Mouse (Mus musculus): ENCODE measurements around the gene Cep164. TPM values are rescaled to one million over a fixed set of nuclear protein-coding genes. Genes with fewer than 3 reads are reported as not detected.

Cep164 gene
- polyA plus RNA-seq, 1 experiment from 2014 or later, result 24.3 TPM

GRCm38 (mm10) chr9:45829107-45829506 is 616 bp upstream of the Cep164 start:
- peak overlapping the region; percentile 84; the same call in 1 of the 2 replicates for H3K4me3 ChIP-seq (ENCODE audit: low read length)
- H3K36me3 ChIP-seq (ENCODE audit: control insufficient read depth, insufficient read depth, low read length), result no peaks in the 10 kb centered on the region
- no peaks in the 10 kb centered on the region for H3K27me3 ChIP-seq (ENCODE audit: control insufficient read depth, insufficient read depth, low read length)
- H3K27ac ChIP-seq (ENCODE audit: low read depth, low read length), result no peak overlapping the region
- H3K4me1 ChIP-seq (ENCODE audit: control insufficient read depth, insufficient read depth, low read length), result peaks cover 7% of the 10 kb centered on the region; the same call in 1 of the 2 replicates
- H3K9me3 ChIP-seq (ENCODE audit: control insufficient read depth, low read length), result peaks cover 6% of the 10 kb centered on the region; the same call in 1 of the 2 replicates
- H3K9ac ChIP-seq (ENCODE audit: low read depth, low read length), result 0 out of 2 replicates have a peak overlapping the region, but pooled peaks have one; percentile 72
- ATAC-seq (ENCODE audit: low FRiP score, low TSS enrichment), result 0 out of 2 replicates have a peak, but pooled peaks have one; percentile 37
- WGBS, result 33% methylated on average over 10 of the region's 10 CpGs
- H3K4me2 ChIP-seq (replicated peaks; ENCODE audit: low read depth, low read length), result peak overlapping the region; percentile 89

GRCm38 (mm10) chr9:45827663-45828290 is 714 bp downstream of the Cep164 start:
- ATAC-seq (ENCODE audit: low FRiP score, low TSS enrichment), result peak; percentile 23; the same call in 1 of the 2 replicates

GRCm38 (mm10) chr9:45818406-45819011 is 10.0 kb downstream of the Cep164 start:
- ATAC-seq (ENCODE audit: low FRiP score, low TSS enrichment), result no peak
- WGBS, result 88% methylated on average over 9 of the region's 9 CpGs
- H3K36me3 ChIP-seq (ENCODE audit: control insufficient read depth, insufficient read depth, low read length), result peaks cover 27% of the 10 kb centered on the region
- no peak overlapping the region for H3K27ac ChIP-seq (ENCODE audit: low read depth, low read length)
- no peak overlapping the region for H3K9ac ChIP-seq (ENCODE audit: low read depth, low read length)
- no peaks in the 10 kb centered on the region for H3K4me1 ChIP-seq (ENCODE audit: control insufficient read depth, insufficient read depth, low read length)
- no peaks in the 10 kb centered on the region for H3K9me3 ChIP-seq (ENCODE audit: control insufficient read depth, low read length)
- no peak overlapping the region for H3K4me2 ChIP-seq (replicated peaks; ENCODE audit: low read depth, low read length)
- no peak overlapping the region for H3K4me3 ChIP-seq (ENCODE audit: low read length)
- H3K27me3 ChIP-seq (ENCODE audit: control insufficient read depth, insufficient read depth, low read length), result no peaks in the 10 kb centered on the region

More at GRCm38 (mm10) chr9:45827663-45828290, 714 bp downstream of the Cep164 start:
- H3K27me3 ChIP-seq (ENCODE audit: control insufficient read depth, insufficient read depth, low read length), result no peaks in the 10 kb centered on the region
- H3K36me3 ChIP-seq (ENCODE audit: control insufficient read depth, insufficient read depth, low read length), result 0 out of 2 replicates have a peak, but pooled peaks cover 6% of the 10 kb centered on the region
- peaks cover 7% of the 10 kb centered on the region; the same call in 1 of the 2 replicates for H3K4me1 ChIP-seq (ENCODE audit: control insufficient read depth, insufficient read depth, low read length)
- H3K27ac ChIP-seq (ENCODE audit: low read depth, low read length), result peak overlapping the region; percentile 67
- peak overlapping the region; percentile 72 for H3K9ac ChIP-seq (ENCODE audit: low read depth, low read length)
- WGBS, result 6% methylated on average over 20 of the region's 23 CpGs
- H3K9me3 ChIP-seq (ENCODE audit: control insufficient read depth, low read length), result peaks cover 6% of the 10 kb centered on the region; the same call in 1 of the 2 replicates
- peak overlapping the region; percentile 89 for H3K4me2 ChIP-seq (replicated peaks; ENCODE audit: low read depth, low read length)
- peak overlapping the region; percentile 84 for H3K4me3 ChIP-seq (ENCODE audit: low read length)

GRCm38 (mm10) chr9:45815525-45815924 is 13.0 kb downstream of the Cep164 start:
- Histone ChIP-seq H3K36me3 (ENCODE audit: control insufficient read depth, insufficient read depth, low read length) (peaks cover 17% of the 10 kb centered on the region), H3K9me3 (ENCODE audit: control insufficient read depth, low read length) (no peaks in the 10 kb centered on the region), H3K4me2 (replicated peaks; ENCODE audit: low read depth, low read length) (no peak overlapping the region), H3K4me3 (ENCODE audit: low read length) (no peak overlapping the region), H3K9ac (ENCODE audit: low read depth, low read length) (no peak overlapping the region), H3K4me1 (ENCODE audit: control insufficient read depth, insufficient read depth, low read length) (no peaks in the 10 kb centered on the region), H3K27me3 (ENCODE audit: control insufficient read depth, insufficient read depth, low read length) (no peaks in the 10 kb centered on the region), H3K27ac (ENCODE audit: low read depth, low read length) (no peak overlapping the region)
- ATAC-seq (ENCODE audit: low FRiP score, low TSS enrichment), result peak; percentile 28; the same call in 1 of the 2 replicates
- 54% methylated on average over 10 of the region's 10 CpGs for WGBS

- Histone ChIP-seq H3K9me3 (ENCODE audit: control insufficient read depth, low read length) (no peaks in the 10 kb centered on the region), H3K4me3 (ENCODE audit: low read length) (no peak overlapping the region), H3K9ac (ENCODE audit: low read depth, low read length) (no peak overlapping the region), H3K4me2 (replicated peaks; ENCODE audit: low read depth, low read length) (no peak overlapping the region), H3K27me3 (ENCODE audit: control insufficient read depth, insufficient read depth, low read length) (no peaks in the 10 kb centered on the region), H3K4me1 (ENCODE audit: control insufficient read depth, insufficient read depth, low read length) (no peaks in the 10 kb centered on the region), H3K27ac (ENCODE audit: low read depth, low read length) (no peak overlapping the region), H3K36me3 (ENCODE audit: control insufficient read depth, insufficient read depth, low read length) (peaks cover 17% of the 10 kb centered on the region)
- WGBS, result 74% methylated on average over 9 of the region's 9 CpGs
- ATAC-seq (ENCODE audit: low FRiP score, low TSS enrichment), result no peak
Measured at GRCm38 (mm10) chr9:45815113-45815512, 13.4 kb downstream of the Cep164 start.

- Histone ChIP-seq H3K36me3 (ENCODE audit: control insufficient read depth, insufficient read depth, low read length) (peaks cover 13% of the 10 kb centered on the region; the same call in 1 of the 2 replicates), H3K27me3 (ENCODE audit: control insufficient read depth, insufficient read depth, low read length) (no peaks in the 10 kb centered on the region), H3K4me2 (replicated peaks; ENCODE audit: low read depth, low read length) (no peak overlapping the region), H3K27ac (ENCODE audit: low read depth, low read length) (no peak overlapping the region), H3K9ac (ENCODE audit: low read depth, low read length) (no peak overlapping the region), H3K4me3 (ENCODE audit: low read length) (no peak overlapping the region), H3K4me1 (ENCODE audit: control insufficient read depth, insufficient read depth, low read length) (no peaks in the 10 kb centered on the region), H3K9me3 (ENCODE audit: control insufficient read depth, low read length) (no peaks in the 10 kb centered on the region)
- 73% methylated on average over 5 of the region's 5 CpGs for WGBS
- no peak for ATAC-seq (ENCODE audit: low FRiP score, low TSS enrichment)
Measured at GRCm38 (mm10) chr9:45811946-45812345, 16.5 kb downstream of the Cep164 start.

- Histone ChIP-seq H3K9ac (ENCODE audit: low read depth, low read length) (no peak overlapping the region), H3K4me1 (ENCODE audit: control insufficient read depth, insufficient read depth, low read length) (0 out of 2 replicates have a peak, but pooled peaks cover 5% of the 10 kb centered on the region), H3K4me2 (replicated peaks; ENCODE audit: low read depth, low read length) (no peak overlapping the region), H3K27me3 (ENCODE audit: control insufficient read depth, insufficient read depth, low read length) (no peaks in the 10 kb centered on the region), H3K4me3 (ENCODE audit: low read length) (no peak overlapping the region), H3K9me3 (ENCODE audit: control insufficient read depth, low read length) (no peaks in the 10 kb centered on the region), H3K27ac (ENCODE audit: low read depth, low read length) (no peak overlapping the region), H3K36me3 (ENCODE audit: control insufficient read depth, insufficient read depth, low read length) (peaks cover 18% of the 10 kb centered on the region; the same call in 1 of the 2 replicates)
- 88% methylated on average over 8 of the region's 8 CpGs for WGBS
- no peak for ATAC-seq (ENCODE audit: low FRiP score, low TSS enrichment)
Measured at GRCm38 (mm10) chr9:45807761-45808160, 20.7 kb downstream of the Cep164 start.

- Histone ChIP-seq H3K9me3 (ENCODE audit: control insufficient read depth, low read length) (no peaks in the 10 kb centered on the region), H3K36me3 (ENCODE audit: control insufficient read depth, insufficient read depth, low read length) (peaks cover 18% of the 10 kb centered on the region; the same call in 1 of the 2 replicates), H3K27me3 (ENCODE audit: control insufficient read depth, insufficient read depth, low read length) (no peaks in the 10 kb centered on the region), H3K27ac (ENCODE audit: low read depth, low read length) (no peak overlapping the region), H3K4me3 (ENCODE audit: low read length) (no peak overlapping the region), H3K4me2 (replicated peaks; ENCODE audit: low read depth, low read length) (no peak overlapping the region), H3K4me1 (ENCODE audit: control insufficient read depth, insufficient read depth, low read length) (0 out of 2 replicates have a peak, but pooled peaks cover 5% of the 10 kb centered on the region), H3K9ac (ENCODE audit: low read depth, low read length) (no peak overlapping the region)
- no peak for ATAC-seq (ENCODE audit: low FRiP score, low TSS enrichment)
- WGBS, result 84% methylated on average over 11 of the region's 11 CpGs
Measured at GRCm38 (mm10) chr9:45807337-45807736, 21.2 kb downstream of the Cep164 start.

- Histone ChIP-seq H3K9ac (ENCODE audit: low read depth, low read length) (no peak overlapping the region), H3K27ac (ENCODE audit: low read depth, low read length) (no peak overlapping the region), H3K36me3 (ENCODE audit: control insufficient read depth, insufficient read depth, low read length) (peaks cover 18% of the 10 kb centered on the region; the same call in 1 of the 2 replicates), H3K27me3 (ENCODE audit: control insufficient read depth, insufficient read depth, low read length) (no peaks in the 10 kb centered on the region), H3K4me3 (ENCODE audit: low read length) (no peak overlapping the region), H3K4me1 (ENCODE audit: control insufficient read depth, insufficient read depth, low read length) (0 out of 2 replicates have a peak, but pooled peaks cover 5% of the 10 kb centered on the region), H3K4me2 (replicated peaks; ENCODE audit: low read depth, low read length) (no peak overlapping the region), H3K9me3 (ENCODE audit: control insufficient read depth, low read length) (no peaks in the 10 kb centered on the region)
- no peak for ATAC-seq (ENCODE audit: low FRiP score, low TSS enrichment)
- 87% methylated on average over 11 of the region's 11 CpGs for WGBS
Measured at GRCm38 (mm10) chr9:45806847-45807246, 21.6 kb downstream of the Cep164 start.

All from kidney, embryonic 14.5 days (tissue).